8 mouse cellular contexts compared by ENCODE assay signal in genomic region chr10:8518141-8519013, GRCm38 (mm10). TPM values are rescaled to one million over a fixed set of nuclear protein-coding genes. Genes with fewer than 3 reads are reported as not detected.
A peak's percentile ranks its signal among the peaks of the same experiment; 100 is the strongest.
DNase-seq lines count a peak whose midpoint lies in the region; ATAC-seq and TF ChIP-seq lines count a peak whose summit lies in the region.

TSS of gene Ust (minus strand) at chr10:8518825.

- peak; percentile 88 for ATAC-seq in forebrain, postnatal 0 days
- peak; percentile 98 for ATAC-seq in lung, embryonic 14.5 days (ENCODE audit: insufficient read depth)
- ATAC-seq in neutrophil, adult 5-6 weeks (ENCODE audit: extremely low read depth, insufficient number of reproducible peaks, low FRiP score, poor library complexity, severe bottlenecking) = peak; percentile 31; the same call in 1 of the 2 replicates

- no peak for TF ChIP-seq POLR2A in ES-Bruce4 (IDR thresholded peaks at IDR 0.05; ENCODE audit: insufficient read depth, low read length)
- no peak for TF ChIP-seq POLR2A in thymus, adult 2 months (IDR thresholded peaks at IDR 0.05; ENCODE audit: control insufficient read depth, extremely low read depth, insufficient read depth, low read length, poor library complexity)

- peak; percentile 86 for DNase-seq in cerebellum, adult 11-12 months
- DNase-seq in forebrain, postnatal 0 days = peak; percentile 68
- DNase-seq in heart, postnatal 25 days (ENCODE audit: low spot score) = peak; percentile 74
- DNase-seq in layer of hippocampus, adult 18-20 months (ENCODE audit: low spot score in 2 of 2) = peak; percentile 65 to 77
- peak; percentile 91 for DNase-seq in lung, embryonic 14.5 days
- peak; percentile 47 for DNase-seq in thymus, adult 2 months

- no peaks in the 10 kb centered on the region for H3K36me3 ChIP-seq in ES-Bruce4 (ENCODE audit: control insufficient read depth, insufficient read depth, low read length, poor library complexity, severe bottlenecking)
- H3K36me3 ChIP-seq in forebrain, postnatal 0 days (ENCODE audit: insufficient read depth) = no peaks in the 10 kb centered on the region
- H3K36me3 ChIP-seq in lung, embryonic 14.5 days (ENCODE audit: insufficient read depth) = no peaks in the 10 kb centered on the region
- H3K36me3 ChIP-seq in thymus, adult 2 months (ENCODE audit: control insufficient read depth, insufficient read depth, low read length) = no peaks in the 10 kb centered on the region

- TF ChIP-seq CTCF in ES-Bruce4 (IDR thresholded peaks at IDR 0.05; ENCODE audit: low read depth, low read length) = no peak
- TF ChIP-seq CTCF in forebrain, postnatal 0 days (IDR thresholded peaks at IDR 0.05; ENCODE audit: low read depth) = no peak; the same call in 1 of the 2 replicates
- TF ChIP-seq CTCF in lung, embryonic 14.5 days (IDR thresholded peaks at IDR 0.05; ENCODE audit: low read depth) = 0 out of 2 replicates have a peak, but pooled peaks have one; percentile 1
- TF ChIP-seq CTCF in thymus, adult 2 months (IDR thresholded peaks at IDR 0.05; ENCODE audit: borderline replicate concordance, control insufficient read depth, extremely low read depth, insufficient read depth, low read length, poor library complexity) = peak; percentile 12; the same call in 1 of the 2 replicates

- WGBS in forebrain, postnatal 0 days = 5% methylated on average over 75 of the region's 78 CpGs
- under 1% methylated on average over 62 of the region's 78 CpGs for WGBS in lung, embryonic 14.5 days
- 2% methylated on average over 71 of the region's 78 CpGs for WGBS in thymus, adult 2 months

- no peaks in the 10 kb centered on the region for H3K9me3 ChIP-seq in ES-Bruce4 (replicated peaks; ENCODE audit: control insufficient read depth, insufficient read depth, low read length, poor library complexity, severe bottlenecking)
- H3K9me3 ChIP-seq in forebrain, postnatal 0 days (ENCODE audit: low read length) = no peaks in the 10 kb centered on the region
- H3K9me3 ChIP-seq in lung, embryonic 14.5 days (ENCODE audit: low read depth, low read length) = no peaks in the 10 kb centered on the region

- H3K27ac ChIP-seq in ES-Bruce4 (ENCODE audit: insufficient read depth, low read length) = no peak within 1 kb of the TSS
- no peak within 1 kb of the TSS for H3K27ac ChIP-seq in forebrain, postnatal 0 days (ENCODE audit: low read depth, low read length)
- peak within 1 kb of the TSS; percentile 90 for H3K27ac ChIP-seq in lung, embryonic 14.5 days (ENCODE audit: low read depth)
- no peak within 1 kb of the TSS for H3K27ac ChIP-seq in thymus, adult 2 months (ENCODE audit: control insufficient read depth, insufficient read depth, low read length)

- H3K27me3 ChIP-seq in ES-Bruce4 (ENCODE audit: control insufficient read depth, insufficient read depth, low read length, poor library complexity, severe bottlenecking) = peaks cover 7% of the 10 kb centered on the region
- no peaks in the 10 kb centered on the region; the same call in 1 of the 2 replicates for H3K27me3 ChIP-seq in forebrain, postnatal 0 days (ENCODE audit: insufficient read depth, low read length)
- H3K27me3 ChIP-seq in lung, embryonic 14.5 days (ENCODE audit: insufficient read depth, low read length) = peaks cover 8% of the 10 kb centered on the region; the same call in 1 of the 2 replicates
- no peaks in the 10 kb centered on the region for H3K27me3 ChIP-seq in thymus, adult 2 months (ENCODE audit: control insufficient read depth, insufficient read depth, low read length)

- intact Hi-C loops in heart, postnatal 25 days (cut with DNase I) = loop anchor here (2.0 kb wide), 1 partner anchor 196 kb away; no protein-coding TSS in a partner anchor

- peak within 1 kb of the TSS; percentile 71 for H3K9ac ChIP-seq in ES-Bruce4 (ENCODE audit: low read depth, poor library complexity, severe bottlenecking)
- peak within 1 kb of the TSS; percentile 61 for H3K9ac ChIP-seq in forebrain, postnatal 0 days
- peak within 1 kb of the TSS; percentile 73 for H3K9ac ChIP-seq in lung, embryonic 14.5 days

- H3K4me1 ChIP-seq in ES-Bruce4 (ENCODE audit: control insufficient read depth, insufficient read depth, low read length) = no peaks in the 10 kb centered on the region
- no peaks in the 10 kb centered on the region for H3K4me1 ChIP-seq in forebrain, postnatal 0 days (ENCODE audit: insufficient read depth)
- no peaks in the 10 kb centered on the region for H3K4me1 ChIP-seq in lung, embryonic 14.5 days (ENCODE audit: insufficient read depth)
- peaks cover 18% of the 10 kb centered on the region for H3K4me1 ChIP-seq in thymus, adult 2 months (replicated peaks; ENCODE audit: control insufficient read depth, insufficient read depth, low read length)

- peak within 1 kb of the TSS; percentile 91 for H3K4me2 ChIP-seq in forebrain, postnatal 0 days (ENCODE audit: low read depth)
- peak within 1 kb of the TSS; percentile 95 for H3K4me2 ChIP-seq in lung, embryonic 14.5 days

- H3K4me3 ChIP-seq in ES-Bruce4 (ENCODE audit: low read depth, low read length) = peak within 1 kb of the TSS; percentile 69
- peak within 1 kb of the TSS; percentile 74 for H3K4me3 ChIP-seq in forebrain, postnatal 0 days (ENCODE audit: low read depth, low read length)
- peak within 1 kb of the TSS; percentile 74 for H3K4me3 ChIP-seq in lung, embryonic 14.5 days (ENCODE audit: low read depth, low read length)
- peak within 1 kb of the TSS; percentile 44 for H3K4me3 ChIP-seq in thymus, adult 2 months (ENCODE audit: control insufficient read depth, insufficient read depth, low read length)

- TF ChIP-seq EP300 in ES-Bruce4 (IDR thresholded peaks at IDR 0.05; ENCODE audit: insufficient read depth, low read depth, low read length) = no peak

RNA-seq across cellular contexts. Expression of gene Ust, which starts in this region (rescaled TPM):
- polyA plus RNA-seq in ES-Bruce4 (2011; ENCODE audit: insufficient read depth, insufficient read length, low read depth, missing spikeins) = 0.67 and 0.99 TPM in 2 replicates
- 8.9 and 9.6 TPM in 2 replicates for total RNA-seq in forebrain, postnatal 0 days (2014; rRNA removed)
- polyA plus RNA-seq in forebrain, postnatal 0 days (2015; fragmentation: Nextera tagmentation; extraction: Ambion mirVana) = 5.2 and 5.7 TPM in 2 replicates
- total RNA-seq in heart, postnatal 25 days (2021) = 1 to 10 TPM; 1.5 to 2.2 TPM
- 10 to 100 TPM; 59.3 to 62.5 TPM for total RNA-seq in layer of hippocampus, adult 18-20 months (2021)
- polyA plus RNA-seq in lung, embryonic 14.5 days (2014; fragmentation: Nextera tagmentation; extraction: Ambion mirVana) = 7.6 and 8.4 TPM in 2 replicates
- 0.93 and 1.4 TPM in 2 replicates for total RNA-seq in neutrophil, adult 5-6 weeks (2017)
- polyA plus RNA-seq in thymus, adult 2 months (2012; rRNA removed) = 2.9 and 3.5 TPM in 2 replicates

Comparison
In these comparisons a context has a peak if more than half of its experiments do, and no peak if none do; other contexts are left out.
1. CTCF ChIP-seq: peak in lung, embryonic 14.5 days (single experiment) and thymus, adult 2 months (single experiment); none in ES-Bruce4 (single experiment) and forebrain, postnatal 0 days (single experiment).
2. ATAC-seq: peak in every context shown above with its lines; median percentile 98 in lung, embryonic 14.5 days; 88 in forebrain, postnatal 0 days; 31 in neutrophil, adult 5-6 weeks.
3. Peak in every context shown above with its lines, with median percentiles within 50 percentile points of each other: H3K4me3 ChIP-seq, H3K9ac ChIP-seq and DNase-seq.